Comparison of ENCODE assay signal across 12 mouse cellular contexts in the genomic region with DNA sequence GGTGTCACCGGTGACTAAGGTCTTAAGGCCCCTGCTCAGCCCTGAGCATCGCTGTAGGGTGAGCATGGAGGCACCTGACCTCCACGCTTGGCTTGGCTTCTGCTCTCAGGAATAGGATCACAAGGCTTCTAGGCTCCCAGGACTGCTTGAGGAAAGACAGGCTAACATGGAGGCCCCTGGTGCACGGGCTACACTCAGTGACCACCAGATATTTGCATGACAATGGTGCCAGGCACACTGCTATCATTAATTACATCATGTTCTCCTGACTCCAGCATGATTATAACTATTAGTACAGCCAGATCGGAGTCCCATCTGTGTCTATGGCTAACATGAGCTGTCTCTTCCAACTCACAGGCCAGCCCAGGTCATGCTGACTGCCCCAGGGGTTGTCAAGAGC.
"Had no signal": no experiment of that assay in that cellular context is flagged by ENCODE, and none has a peak within 500 bp of the region (broad histone marks: within the 10 kb centered on the region; RNA-seq: fewer than 3 reads in every experiment).

No protein-coding gene starts in this region.

- H3K27ac ChIP-seq: intestine, embryonic 15.5 days; layer of hippocampus, adult 2 months; limb, embryonic 13.5 days; liver, embryonic 14.5 days; stomach, embryonic 15.5 days had no signal

- H3K9me3 ChIP-seq: intestine, embryonic 15.5 days; limb, embryonic 13.5 days; stomach, embryonic 15.5 days had no signal

- ATAC-seq: intestine, embryonic 15.5 days had no signal

- DNase-seq: kidney, adult 2 months; kidney, postnatal 10 days; kidney, postnatal 4 days; lung, adult 18-20 months; lung, postnatal 36 days; right cerebral cortex, postnatal 14 days; thymus, postnatal 36 days had no signal

- H3K9ac ChIP-seq: intestine, embryonic 15.5 days; limb, embryonic 13.5 days; liver, embryonic 14.5 days; stomach, embryonic 15.5 days had no signal

- H3K27me3 ChIP-seq: intestine, embryonic 15.5 days; limb, embryonic 13.5 days; stomach, embryonic 15.5 days had no signal

- H3K4me3 ChIP-seq: intestine, embryonic 15.5 days; layer of hippocampus, adult 2 months; limb, embryonic 13.5 days; stomach, embryonic 15.5 days had no signal

- H3K36me3 ChIP-seq: intestine, embryonic 15.5 days; stomach, embryonic 15.5 days had no signal

- H3K4me2 ChIP-seq: intestine, embryonic 15.5 days; limb, embryonic 13.5 days; stomach, embryonic 15.5 days had no signal
